Mouse (Mus musculus): ENCODE results near the gene Isg20l2. TPM values are rescaled to one million over a fixed set of nuclear protein-coding genes. Genes with fewer than 3 reads are reported as not detected.
A peak's percentile ranks its signal among the peaks of the same experiment; 100 is the strongest.

Gene Isg20l2
- polyA plus RNA-seq, 1 experiment from 2014 or later, result 16.1 TPM

DNA sequence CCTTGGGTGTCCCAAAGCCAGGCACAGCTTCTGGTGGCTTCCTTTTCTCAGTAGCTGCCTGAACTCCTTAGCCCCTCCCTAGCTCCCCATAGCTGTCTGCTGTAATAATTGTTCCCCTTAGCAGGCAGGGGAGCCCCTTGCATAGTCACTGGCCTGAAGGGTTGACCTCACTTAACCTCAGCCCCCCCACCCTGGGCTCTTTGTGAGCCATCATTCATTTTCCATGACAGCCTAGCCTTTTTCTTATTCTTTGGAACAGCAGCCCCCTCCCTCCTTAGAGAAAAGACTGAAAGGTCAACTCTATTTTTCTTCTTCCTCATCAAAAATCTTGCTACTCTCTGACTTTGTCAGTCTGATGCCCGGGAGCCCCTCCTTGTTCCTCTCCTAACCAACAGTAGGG is 28.9 kb downstream of the Isg20l2 start:
- Histone ChIP-seq H3K4me1 (ENCODE audit: control insufficient read depth, insufficient read depth, low read length) (no peaks in the 10 kb centered on the region), H3K4me3 (ENCODE audit: low read depth, low read length) (no peak overlapping the region), H3K9me3 (ENCODE audit: control insufficient read depth, low read length) (no peaks in the 10 kb centered on the region), H3K27ac (ENCODE audit: low read depth, low read length) (no peak overlapping the region), H3K4me2 (ENCODE audit: low read depth, low read length) (no peak overlapping the region), H3K27me3 (ENCODE audit: control insufficient read depth, insufficient read depth, low read length) (no peaks in the 10 kb centered on the region), H3K9ac (replicated peaks; ENCODE audit: low read depth, low read length) (no peak overlapping the region), H3K36me3 (ENCODE audit: control insufficient read depth, insufficient read depth, low read length) (no peaks in the 10 kb centered on the region)
- no peak for ATAC-seq (ENCODE audit: low read depth)
- WGBS, result 17% methylated on average over 1 of the region's 1 CpGs

GRCm38 (mm10) chr3:87959371-87959770 is 29.3 kb downstream of the Isg20l2 start:
- no peaks in the 10 kb centered on the region for H3K36me3 ChIP-seq (ENCODE audit: control insufficient read depth, insufficient read depth, low read length)
- no peaks in the 10 kb centered on the region for H3K9me3 ChIP-seq (ENCODE audit: control insufficient read depth, low read length)
- H3K4me2 ChIP-seq (ENCODE audit: low read depth, low read length), result no peak overlapping the region
- no peak overlapping the region for H3K27ac ChIP-seq (ENCODE audit: low read depth, low read length)
- no peaks in the 10 kb centered on the region for H3K27me3 ChIP-seq (ENCODE audit: control insufficient read depth, insufficient read depth, low read length)
- H3K9ac ChIP-seq (replicated peaks; ENCODE audit: low read depth, low read length), result no peak overlapping the region
- ATAC-seq (ENCODE audit: low read depth), result no peak
- 38% methylated on average over 7 of the region's 7 CpGs for WGBS
- H3K4me1 ChIP-seq (ENCODE audit: control insufficient read depth, insufficient read depth, low read length), result no peaks in the 10 kb centered on the region
- H3K4me3 ChIP-seq (ENCODE audit: low read depth, low read length), result no peak overlapping the region

DNA sequence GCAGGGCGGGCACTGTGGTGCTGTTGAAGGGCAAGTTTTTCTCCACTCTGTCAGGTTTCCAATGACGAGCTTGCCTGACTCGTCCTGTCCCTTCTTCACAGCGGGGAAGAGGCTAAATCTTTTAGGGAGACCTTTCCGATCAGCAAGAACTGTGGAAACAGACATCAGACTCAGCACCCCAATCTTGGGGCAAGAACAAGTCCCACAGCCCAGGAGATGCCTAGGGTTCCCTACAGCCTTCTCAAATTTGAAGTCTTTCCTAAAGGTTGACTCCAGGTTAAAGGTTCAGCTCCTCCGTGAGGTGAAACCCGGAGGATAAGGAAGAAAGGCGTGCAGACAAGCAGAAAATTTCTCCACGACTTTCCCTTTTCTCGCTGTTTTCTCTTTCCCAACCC is 30.1 kb downstream of the Isg20l2 start:
- Histone ChIP-seq H3K9ac (replicated peaks; ENCODE audit: low read depth, low read length) (peak overlapping the region; percentile 61; the same call in 1 of the 2 replicates), H3K9me3 (ENCODE audit: control insufficient read depth, low read length) (no peaks in the 10 kb centered on the region), H3K4me2 (ENCODE audit: low read depth, low read length) (peak overlapping the region; percentile 63), H3K4me3 (ENCODE audit: low read depth, low read length) (peak overlapping the region; percentile 42), H3K36me3 (ENCODE audit: control insufficient read depth, insufficient read depth, low read length) (no peaks in the 10 kb centered on the region), H3K27ac (ENCODE audit: low read depth, low read length) (peak overlapping the region; percentile 90), H3K27me3 (ENCODE audit: control insufficient read depth, insufficient read depth, low read length) (no peaks in the 10 kb centered on the region), H3K4me1 (ENCODE audit: control insufficient read depth, insufficient read depth, low read length) (no peaks in the 10 kb centered on the region)
- 2% methylated on average over 10 of the region's 10 CpGs for WGBS
- no peak for ATAC-seq (ENCODE audit: low read depth)

DNA sequence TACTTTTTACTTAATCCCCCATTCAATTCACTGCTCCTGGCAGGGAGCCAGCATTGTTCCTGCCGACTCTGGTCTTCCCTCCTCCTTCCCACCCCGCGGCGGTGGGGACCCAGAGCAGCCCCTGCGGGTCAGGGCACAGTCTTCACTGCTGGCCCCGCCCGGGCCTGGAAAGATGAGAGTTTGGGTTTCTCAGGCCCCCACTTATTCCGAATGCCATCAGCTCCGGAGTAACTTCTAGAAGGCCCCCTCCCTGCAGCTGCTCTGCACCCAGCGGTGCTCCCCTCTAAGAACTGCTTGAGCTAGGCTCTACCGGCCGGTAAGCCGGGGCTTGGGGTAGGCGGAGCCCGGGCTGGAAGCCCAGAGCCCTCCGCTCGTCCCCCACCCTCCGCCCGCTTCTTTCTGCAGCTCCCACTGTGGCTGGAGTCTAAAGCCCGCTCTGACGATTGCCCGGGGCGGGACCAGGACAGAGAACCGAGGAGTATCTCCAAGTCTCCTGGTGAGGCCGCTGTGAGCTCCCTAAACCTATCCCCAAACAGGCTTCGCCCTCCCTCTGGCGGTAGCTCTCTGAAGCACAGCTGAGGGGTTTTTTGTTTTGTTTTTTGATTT is 30.6 kb downstream of the Isg20l2 start:
- ATAC-seq (ENCODE audit: low read depth), result peak; percentile 98
- Histone ChIP-seq H3K4me1 (ENCODE audit: control insufficient read depth, insufficient read depth, low read length) (no peaks in the 10 kb centered on the region), H3K27ac (ENCODE audit: low read depth, low read length) (peak overlapping the region; percentile 90), H3K9me3 (ENCODE audit: control insufficient read depth, low read length) (no peaks in the 10 kb centered on the region), H3K9ac (replicated peaks; ENCODE audit: low read depth, low read length) (peak overlapping the region; percentile 61), H3K27me3 (ENCODE audit: control insufficient read depth, insufficient read depth, low read length) (no peaks in the 10 kb centered on the region), H3K4me3 (ENCODE audit: low read depth, low read length) (peak overlapping the region; percentile 42), H3K36me3 (ENCODE audit: control insufficient read depth, insufficient read depth, low read length) (no peaks in the 10 kb centered on the region), H3K4me2 (ENCODE audit: low read depth, low read length) (peak overlapping the region; percentile 63)
- under 1% methylated on average over 27 of the region's 27 CpGs for WGBS

DNA sequence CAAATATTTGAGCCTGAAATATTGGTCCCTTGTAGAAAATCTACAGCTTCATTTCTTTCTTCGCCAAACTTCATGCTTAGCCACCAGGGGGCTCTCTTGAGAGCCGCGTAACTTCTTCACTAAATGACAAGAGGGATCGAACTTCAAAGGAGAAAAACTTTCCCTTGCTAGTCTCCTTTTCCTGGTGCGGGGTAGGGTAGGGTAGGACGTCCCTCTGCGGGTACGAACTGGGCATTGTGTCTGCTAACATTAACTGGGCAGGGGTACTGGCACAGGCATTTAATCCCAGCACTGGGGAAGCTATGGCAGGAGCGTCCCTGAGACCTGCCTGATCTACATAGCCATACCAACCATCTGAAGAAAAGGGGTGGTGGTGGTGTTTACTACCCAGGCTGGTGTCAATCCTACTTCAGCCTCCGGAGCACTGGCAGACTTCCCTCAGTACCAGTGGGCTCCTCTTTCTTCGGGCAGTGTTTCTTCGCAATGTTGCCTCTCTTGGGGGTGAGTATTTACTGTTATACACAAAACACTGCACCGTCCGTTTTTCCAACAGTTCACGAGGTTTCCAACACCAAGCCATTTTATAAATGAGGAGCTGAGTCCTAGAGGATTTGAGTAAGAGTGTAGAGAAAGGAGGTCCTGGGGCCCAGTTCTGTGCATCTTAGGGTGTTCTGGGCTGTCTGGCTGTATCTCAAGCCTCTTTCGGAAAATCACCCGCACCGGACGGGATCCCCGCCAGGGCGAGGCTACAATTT is 40.2 kb downstream of the Isg20l2 start:
- peak overlapping the region; percentile 56 for H3K4me3 ChIP-seq (ENCODE audit: low read depth, low read length)

GRCm38 (mm10) chr3:87970939-87971488 is 40.9 kb downstream of the Isg20l2 start, which contains the start of gene Nes:
Gene Nes (plus strand): TSS chr3:87971078.
- H3K27me3 ChIP-seq (ENCODE audit: control insufficient read depth, insufficient read depth, low read length), result no peaks in the 10 kb centered on the region
- peaks cover 29% of the 10 kb centered on the region for H3K4me1 ChIP-seq (ENCODE audit: control insufficient read depth, insufficient read depth, low read length)
- no peaks in the 10 kb centered on the region for H3K36me3 ChIP-seq (ENCODE audit: control insufficient read depth, insufficient read depth, low read length)
- peak within 1 kb of the TSS; percentile 70 for H3K9ac ChIP-seq (replicated peaks; ENCODE audit: low read depth, low read length)
- H3K4me2 ChIP-seq (ENCODE audit: low read depth, low read length), result peak within 1 kb of the TSS; percentile 94
- H3K9me3 ChIP-seq (ENCODE audit: control insufficient read depth, low read length), result no peaks in the 10 kb centered on the region
- H3K4me3 ChIP-seq (ENCODE audit: low read depth, low read length), result peak within 1 kb of the TSS; percentile 56
- ATAC-seq (ENCODE audit: low read depth), result peak; percentile 80
- H3K27ac ChIP-seq (ENCODE audit: low read depth, low read length), result peak within 1 kb of the TSS; percentile 39; the same call in 1 of the 2 replicates
- under 1% methylated on average over 42 of the region's 44 CpGs for WGBS

More for the DNA sequence above, 40.2 kb downstream of the Isg20l2 start:
- no peaks in the 10 kb centered on the region for H3K36me3 ChIP-seq (ENCODE audit: control insufficient read depth, insufficient read depth, low read length)
- peak overlapping the region; percentile 70; the same call in 1 of the 2 replicates for H3K9ac ChIP-seq (replicated peaks; ENCODE audit: low read depth, low read length)
- H3K9me3 ChIP-seq (ENCODE audit: control insufficient read depth, low read length), result no peaks in the 10 kb centered on the region
- 1% methylated on average over 21 of the region's 21 CpGs for WGBS
- no peaks in the 10 kb centered on the region for H3K27me3 ChIP-seq (ENCODE audit: control insufficient read depth, insufficient read depth, low read length)
- H3K4me1 ChIP-seq (ENCODE audit: control insufficient read depth, insufficient read depth, low read length), result peaks cover 29% of the 10 kb centered on the region
- ATAC-seq (ENCODE audit: low read depth), result no peak
- peak overlapping the region; percentile 94 for H3K4me2 ChIP-seq (ENCODE audit: low read depth, low read length)
- peak overlapping the region; percentile 34; the same call in 1 of the 2 replicates for H3K27ac ChIP-seq (ENCODE audit: low read depth, low read length)

DNA sequence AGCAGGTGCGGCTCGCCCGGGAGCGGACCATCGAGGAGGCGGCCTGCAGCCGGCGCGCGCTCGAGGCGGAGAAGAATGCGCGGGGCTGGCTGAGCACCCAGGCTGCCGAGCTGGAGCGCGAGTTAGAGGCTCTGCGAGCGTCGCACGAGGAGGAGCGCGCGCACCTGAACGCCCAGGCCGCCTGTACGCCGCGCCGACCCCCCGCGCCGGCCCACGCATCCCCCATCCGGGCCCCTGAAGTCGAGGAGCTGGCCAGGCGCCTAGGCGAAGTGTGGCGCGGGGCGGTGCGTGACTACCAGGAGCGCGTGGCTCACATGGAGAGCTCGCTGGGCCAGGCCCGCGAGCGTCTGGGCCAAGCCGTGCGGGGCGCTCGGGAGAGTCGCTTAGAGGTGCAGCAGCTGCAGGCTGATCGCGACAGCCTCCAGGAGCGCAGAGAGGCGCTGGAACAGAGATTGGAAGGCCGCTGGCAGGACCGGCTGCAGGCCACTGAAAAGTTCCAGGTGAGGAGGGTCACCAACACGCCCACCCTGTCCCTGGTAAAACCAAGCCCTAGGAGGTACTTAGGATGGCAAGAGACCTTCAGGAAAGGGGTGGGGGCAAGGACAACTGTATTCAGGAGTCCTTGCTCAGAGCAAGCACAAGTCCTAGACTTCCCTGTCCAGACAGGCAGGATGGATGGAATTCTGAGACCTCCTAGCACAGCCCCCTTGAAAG is 41.5 kb downstream of the Isg20l2 start:
- Histone ChIP-seq H3K36me3 (ENCODE audit: control insufficient read depth, insufficient read depth, low read length) (no peaks in the 10 kb centered on the region), H3K4me2 (ENCODE audit: low read depth, low read length) (peak overlapping the region; percentile 94), H3K9me3 (ENCODE audit: control insufficient read depth, low read length) (no peaks in the 10 kb centered on the region), H3K9ac (replicated peaks; ENCODE audit: low read depth, low read length) (peak overlapping the region; percentile 70), H3K4me3 (ENCODE audit: low read depth, low read length) (peak overlapping the region; percentile 56), H3K27me3 (ENCODE audit: control insufficient read depth, insufficient read depth, low read length) (no peaks in the 10 kb centered on the region), H3K4me1 (ENCODE audit: control insufficient read depth, insufficient read depth, low read length) (peaks cover 29% of the 10 kb centered on the region), H3K27ac (ENCODE audit: low read depth, low read length) (peak overlapping the region; percentile 39; the same call in 1 of the 2 replicates)
- under 1% methylated on average over 59 of the region's 60 CpGs for WGBS
- ATAC-seq (ENCODE audit: low read depth), result peak; percentile 31

DNA sequence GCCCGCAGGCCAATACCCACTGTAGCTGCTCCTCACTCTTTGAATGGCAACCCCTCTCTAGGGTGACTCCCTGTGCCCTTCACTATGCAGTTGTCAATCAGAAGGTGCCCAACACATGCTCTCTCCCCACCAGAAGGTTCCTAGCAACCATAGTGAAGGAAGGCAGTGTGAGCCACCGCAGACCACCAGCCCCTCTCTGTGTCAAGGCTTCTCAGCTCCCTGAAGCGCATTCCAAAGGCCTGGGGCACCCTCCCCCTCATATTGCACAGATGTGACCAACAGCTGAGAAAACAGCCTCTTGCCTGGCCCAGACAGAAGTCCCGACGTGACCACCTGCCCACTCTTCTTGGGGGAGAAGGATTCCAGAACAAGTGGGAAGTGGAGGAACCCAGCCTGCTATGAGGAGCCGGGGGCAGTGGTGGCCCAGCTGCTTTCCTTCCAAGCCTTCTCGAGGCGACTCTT is 42.1 kb downstream of the Isg20l2 start:
- Histone ChIP-seq H3K27me3 (ENCODE audit: control insufficient read depth, insufficient read depth, low read length) (no peaks in the 10 kb centered on the region), H3K27ac (ENCODE audit: low read depth, low read length) (peak overlapping the region; percentile 45; the same call in 1 of the 2 replicates), H3K4me3 (ENCODE audit: low read depth, low read length) (peak overlapping the region; percentile 56), H3K4me2 (ENCODE audit: low read depth, low read length) (peak overlapping the region; percentile 94), H3K9me3 (ENCODE audit: control insufficient read depth, low read length) (no peaks in the 10 kb centered on the region), H3K9ac (replicated peaks; ENCODE audit: low read depth, low read length) (peak overlapping the region; percentile 70), H3K36me3 (ENCODE audit: control insufficient read depth, insufficient read depth, low read length) (no peaks in the 10 kb centered on the region), H3K4me1 (ENCODE audit: control insufficient read depth, insufficient read depth, low read length) (peaks cover 29% of the 10 kb centered on the region)
- peak; percentile 58; the same call in 1 of the 2 replicates for ATAC-seq (ENCODE audit: low read depth)
- WGBS, result 3% methylated on average over 8 of the region's 8 CpGs

Data from neural tube, embryonic 14.5 days (tissue).